Mouse (Mus musculus) lung, postnatal 0 days (tissue): ENCODE data around the gene Mapt.

ENCODE experiments used
- CTCF ChIP-seq: IDR thresholded peaks from 2 replicates; pipeline ENCODE4 v1.5.1; 2016; ENCODE audit warnings: antibody characterized with exemption, mild to moderate bottlenecking
- EP300 ChIP-seq: IDR thresholded peaks from 2 replicates; pipeline ENCODE4 v1.6.1; 2016; ENCODE audit warnings: antibody characterized with exemption, mild to moderate bottlenecking, control low read depth

- TF ChIP-seq CTCF (no peak), EP300 (no peak)
Observed at GRCm38 (mm10) chr11:104233574-104234206, 2.5 kb downstream of the Mapt start.
